Mouse (Mus musculus): ENCODE results near the gene Prss2. TPM values are rescaled to one million over a fixed set of nuclear protein-coding genes. Genes with fewer than 3 reads are reported as not detected.
A peak's percentile ranks its signal among the peaks of the same experiment; 100 is the strongest.
"Not testable (repeated sequence)": the region's sequence is repeated elsewhere in the genome, so short reads cannot be mapped to it uniquely, and the experiment has no call there.

Prss2 gene
- polyA plus RNA-seq, 1 experiment from 2014 or later = not detected

DNA sequence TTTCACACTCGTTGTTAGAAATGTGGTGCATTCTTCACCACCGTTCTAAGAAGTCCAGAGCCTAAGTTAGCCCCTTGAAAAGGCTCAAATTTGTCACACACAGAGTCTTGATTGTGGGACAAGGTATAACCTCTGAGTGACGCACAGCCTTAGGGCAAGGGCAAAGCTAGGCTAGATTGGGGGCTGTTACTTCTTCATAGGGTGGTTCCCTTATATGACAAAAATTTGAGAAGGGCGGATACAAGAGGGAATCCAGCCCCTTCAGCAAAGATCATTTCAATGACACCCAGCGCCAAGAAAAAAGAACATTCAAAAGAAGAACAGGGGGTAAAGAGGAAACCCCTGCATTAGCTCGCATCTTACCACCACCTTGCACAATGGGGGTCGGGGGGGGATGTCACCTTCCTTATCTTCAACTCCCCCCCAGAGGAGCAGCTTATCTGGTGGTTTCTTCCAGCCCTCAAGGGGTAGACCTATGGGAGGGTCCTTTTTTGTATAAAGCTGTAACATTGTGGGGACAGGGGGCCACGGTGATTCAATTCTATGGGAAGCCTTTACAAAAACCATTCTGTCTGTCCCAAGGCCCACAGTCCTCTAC lies 11.2 kb downstream of the Prss2 start:
- Histone ChIP-seq H3K4me1 (ENCODE audit: control insufficient read depth, insufficient read depth, low read length) (no peaks in the 10 kb centered on the region), H3K4me3 (replicated peaks; ENCODE audit: low read depth, low read length) (no peak overlapping the region), H3K4me2 (ENCODE audit: low read length) (no peak overlapping the region), H3K9me3 (ENCODE audit: control insufficient read depth, low read length) (no peaks in the 10 kb centered on the region), H3K9ac (replicated peaks; ENCODE audit: low read length) (no peak overlapping the region), H3K36me3 (ENCODE audit: control insufficient read depth, insufficient read depth, low read length) (no peaks in the 10 kb centered on the region), H3K27me3 (ENCODE audit: control insufficient read depth, insufficient read depth, low read length) (no peaks in the 10 kb centered on the region), H3K27ac (replicated peaks; ENCODE audit: low read depth, low read length) (no peak overlapping the region)
- ATAC-seq (ENCODE audit: low FRiP score, low TSS enrichment) (no peak), DNase-seq (no peak)
- WGBS = 87% methylated on average over 8 of the region's 8 CpGs

DNA sequence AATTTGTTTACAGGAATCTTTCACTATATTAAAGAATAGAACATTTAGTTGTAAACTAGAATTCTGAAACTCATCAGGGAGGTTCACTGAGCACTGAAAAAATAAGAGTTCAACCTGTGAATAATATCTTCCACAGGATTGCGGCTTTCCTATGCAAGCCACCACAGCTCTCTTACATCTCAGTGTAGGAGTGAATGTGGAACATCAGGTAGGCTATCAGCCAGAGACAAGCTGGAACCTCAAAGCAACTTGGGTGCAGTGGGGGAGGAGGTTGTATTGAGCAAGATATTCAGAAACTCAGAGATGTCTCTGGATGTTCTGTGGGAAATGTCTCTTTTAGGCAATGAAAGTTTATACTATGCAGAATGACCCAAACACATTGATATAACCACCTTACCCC lies 15.8 kb downstream of the Prss2 start:
- H3K4me1 ChIP-seq (ENCODE audit: control insufficient read depth, insufficient read depth, low read length) = no peaks in the 10 kb centered on the region
- H3K27ac ChIP-seq (replicated peaks; ENCODE audit: low read depth, low read length) = no peak overlapping the region
- ATAC-seq (ENCODE audit: low FRiP score, low TSS enrichment) (no peak), DNase-seq (no peak)
- H3K36me3 ChIP-seq (ENCODE audit: control insufficient read depth, insufficient read depth, low read length) = no peaks in the 10 kb centered on the region
- 95% methylated on average over 1 of the region's 1 CpGs for WGBS
- no peak overlapping the region for H3K4me3 ChIP-seq (replicated peaks; ENCODE audit: low read depth, low read length)
- H3K9me3 ChIP-seq (ENCODE audit: control insufficient read depth, low read length) = no peaks in the 10 kb centered on the region
- H3K9ac ChIP-seq (replicated peaks; ENCODE audit: low read length) = no peak overlapping the region
- H3K27me3 ChIP-seq (ENCODE audit: control insufficient read depth, insufficient read depth, low read length) = no peaks in the 10 kb centered on the region
- no peak overlapping the region for H3K4me2 ChIP-seq (ENCODE audit: low read length)

- H3K4me3 ChIP-seq (replicated peaks; ENCODE audit: low read depth, low read length); ATAC-seq (ENCODE audit: low FRiP score, low TSS enrichment); H3K4me2 ChIP-seq (ENCODE audit: low read length); H3K4me1 ChIP-seq (ENCODE audit: control insufficient read depth, insufficient read depth, low read length); H3K27ac ChIP-seq (replicated peaks; ENCODE audit: low read depth, low read length); H3K9me3 ChIP-seq (ENCODE audit: control insufficient read depth, low read length); H3K36me3 ChIP-seq (ENCODE audit: control insufficient read depth, insufficient read depth, low read length); DNase-seq; H3K9ac ChIP-seq (replicated peaks; ENCODE audit: low read length); H3K27me3 ChIP-seq (ENCODE audit: control insufficient read depth, insufficient read depth, low read length): not testable (repeated sequence)
- 93% methylated on average over 5 of the region's 8 CpGs for WGBS
Observed at GRCm38 (mm10) chr6:41538296-41538695, 16.7 kb downstream of the Prss2 start.

DNA sequence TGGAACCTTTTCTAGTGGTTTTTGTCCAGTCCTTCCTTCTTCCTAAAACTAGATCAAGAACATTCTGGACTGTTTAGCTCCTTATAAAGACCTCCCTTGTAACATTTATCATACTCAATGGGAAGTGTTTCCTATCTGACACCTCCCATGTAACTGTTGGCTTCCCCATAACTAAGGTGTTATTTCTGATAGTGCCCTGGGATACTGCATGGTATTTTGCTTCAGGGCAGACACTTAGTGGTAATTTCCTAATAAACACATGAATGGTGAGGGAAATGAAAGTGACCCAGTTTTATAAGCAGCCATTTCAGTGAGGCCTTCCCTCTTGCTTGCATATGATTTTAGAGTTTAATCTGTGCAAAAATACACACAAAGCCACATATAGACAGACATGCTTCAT lies 19.2 kb downstream of the Prss2 start:
- Histone ChIP-seq H3K9me3 (ENCODE audit: control insufficient read depth, low read length) (no peaks in the 10 kb centered on the region), H3K4me2 (ENCODE audit: low read length) (no peak overlapping the region), H3K4me1 (ENCODE audit: control insufficient read depth, insufficient read depth, low read length) (peaks cover 14% of the 10 kb centered on the region), H3K4me3 (replicated peaks; ENCODE audit: low read depth, low read length) (no peak overlapping the region), H3K27ac (replicated peaks; ENCODE audit: low read depth, low read length) (no peak overlapping the region), H3K9ac (replicated peaks; ENCODE audit: low read length) (no peak overlapping the region), H3K27me3 (ENCODE audit: control insufficient read depth, insufficient read depth, low read length) (no peaks in the 10 kb centered on the region), H3K36me3 (ENCODE audit: control insufficient read depth, insufficient read depth, low read length) (no peaks in the 10 kb centered on the region)
- no peak for DNase-seq
- no peak for ATAC-seq (ENCODE audit: low FRiP score, low TSS enrichment)

GRCm38 (mm10) chr6:41541746-41542145 lies 20.2 kb downstream of the Prss2 start:
- whole genome bisulfite sequencing = 65% methylated on average over 1 of the region's 1 CpGs
- Histone ChIP-seq H3K36me3 (ENCODE audit: control insufficient read depth, insufficient read depth, low read length) (no peaks in the 10 kb centered on the region), H3K4me2 (ENCODE audit: low read length) (no peak overlapping the region), H3K27me3 (ENCODE audit: control insufficient read depth, insufficient read depth, low read length) (no peaks in the 10 kb centered on the region), H3K4me1 (ENCODE audit: control insufficient read depth, insufficient read depth, low read length) (peaks cover 14% of the 10 kb centered on the region), H3K27ac (replicated peaks; ENCODE audit: low read depth, low read length) (no peak overlapping the region), H3K4me3 (replicated peaks; ENCODE audit: low read depth, low read length) (no peak overlapping the region), H3K9me3 (ENCODE audit: control insufficient read depth, low read length) (no peaks in the 10 kb centered on the region), H3K9ac (replicated peaks; ENCODE audit: low read length) (no peak overlapping the region)
- no peak for ATAC-seq (ENCODE audit: low FRiP score, low TSS enrichment)
- DNase-seq = no peak

GRCm38 (mm10) chr6:41542983-41543382 lies 21.4 kb downstream of the Prss2 start:
- WGBS = 17% methylated on average over 3 of the region's 3 CpGs
- Histone ChIP-seq H3K9me3 (ENCODE audit: control insufficient read depth, low read length) (no peaks in the 10 kb centered on the region), H3K4me2 (ENCODE audit: low read length) (peak overlapping the region; percentile 57), H3K4me1 (ENCODE audit: control insufficient read depth, insufficient read depth, low read length) (peaks cover 14% of the 10 kb centered on the region), H3K27me3 (ENCODE audit: control insufficient read depth, insufficient read depth, low read length) (no peaks in the 10 kb centered on the region), H3K36me3 (ENCODE audit: control insufficient read depth, insufficient read depth, low read length) (no peaks in the 10 kb centered on the region), H3K27ac (replicated peaks; ENCODE audit: low read depth, low read length) (no peak overlapping the region), H3K9ac (replicated peaks; ENCODE audit: low read length) (peak overlapping the region; percentile 36; the same call in 1 of the 2 replicates), H3K4me3 (replicated peaks; ENCODE audit: low read depth, low read length) (peak overlapping the region; percentile 28; the same call in 1 of the 2 replicates)
- no peak for ATAC-seq (ENCODE audit: low FRiP score, low TSS enrichment)
- DNase-seq = peak; percentile 14

GRCm38 (mm10) chr6:41543411-41544050 lies 21.9 kb downstream of the Prss2 start:
- H3K4me2 ChIP-seq (ENCODE audit: low read length) = peak overlapping the region; percentile 57
- peak; percentile 40; the same call in 1 of the 2 replicates for ATAC-seq (ENCODE audit: low FRiP score, low TSS enrichment)

GRCm38 (mm10) chr6:41544381-41544924 lies 22.9 kb downstream of the Prss2 start:
- Histone ChIP-seq H3K27me3 (ENCODE audit: control insufficient read depth, insufficient read depth, low read length) (no peaks in the 10 kb centered on the region), H3K9me3 (ENCODE audit: control insufficient read depth, low read length) (no peaks in the 10 kb centered on the region), H3K27ac (replicated peaks; ENCODE audit: low read depth, low read length) (no peak overlapping the region), H3K9ac (replicated peaks; ENCODE audit: low read length) (no peak overlapping the region), H3K4me2 (ENCODE audit: low read length) (peak overlapping the region; percentile 57), H3K36me3 (ENCODE audit: control insufficient read depth, insufficient read depth, low read length) (no peaks in the 10 kb centered on the region), H3K4me3 (replicated peaks; ENCODE audit: low read depth, low read length) (no peak overlapping the region), H3K4me1 (ENCODE audit: control insufficient read depth, insufficient read depth, low read length) (peaks cover 14% of the 10 kb centered on the region)
- 46% methylated on average over 5 of the region's 5 CpGs for WGBS
- peak; percentile 54; the same call in 1 of the 2 replicates for ATAC-seq (ENCODE audit: low FRiP score, low TSS enrichment)
- peak; percentile 73 for DNase-seq

More at GRCm38 (mm10) chr6:41543411-41544050, 21.9 kb downstream of the Prss2 start:
- H3K27me3 ChIP-seq (ENCODE audit: control insufficient read depth, insufficient read depth, low read length) = no peaks in the 10 kb centered on the region
- H3K4me3 ChIP-seq (replicated peaks; ENCODE audit: low read depth, low read length) = peak overlapping the region; percentile 28
- H3K9me3 ChIP-seq (ENCODE audit: control insufficient read depth, low read length) = no peaks in the 10 kb centered on the region
- 5% methylated on average over 28 of the region's 28 CpGs for WGBS
- peak; percentile 51 for DNase-seq
- no peak overlapping the region for H3K27ac ChIP-seq (replicated peaks; ENCODE audit: low read depth, low read length)
- peaks cover 14% of the 10 kb centered on the region for H3K4me1 ChIP-seq (ENCODE audit: control insufficient read depth, insufficient read depth, low read length)
- peak overlapping the region; percentile 36; the same call in 1 of the 2 replicates for H3K9ac ChIP-seq (replicated peaks; ENCODE audit: low read length)
- no peaks in the 10 kb centered on the region for H3K36me3 ChIP-seq (ENCODE audit: control insufficient read depth, insufficient read depth, low read length)

DNA sequence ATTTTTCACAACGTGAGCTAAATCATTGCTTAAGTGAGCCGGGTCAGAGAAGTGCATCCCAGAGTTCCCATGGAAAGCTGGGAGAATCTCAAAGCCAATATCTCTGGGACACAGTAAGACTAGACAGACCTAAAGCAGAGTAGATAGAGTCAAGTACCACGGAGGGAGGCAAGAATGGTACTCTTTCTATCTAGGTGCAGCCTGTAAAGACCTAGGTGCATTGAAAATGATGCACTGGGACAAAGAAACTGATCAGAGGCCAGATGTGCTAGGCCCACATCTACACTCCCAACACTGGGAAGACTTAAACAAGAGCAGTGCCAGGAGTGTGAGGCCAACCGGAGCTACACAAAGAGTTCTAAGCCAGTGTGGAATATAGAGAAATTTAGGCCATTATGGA lies 23.7 kb downstream of the Prss2 start:
- Histone ChIP-seq H3K9ac (replicated peaks; ENCODE audit: low read length) (no peak overlapping the region), H3K27me3 (ENCODE audit: control insufficient read depth, insufficient read depth, low read length) (no peaks in the 10 kb centered on the region), H3K4me1 (ENCODE audit: control insufficient read depth, insufficient read depth, low read length) (peaks cover 14% of the 10 kb centered on the region), H3K36me3 (ENCODE audit: control insufficient read depth, insufficient read depth, low read length) (no peaks in the 10 kb centered on the region), H3K9me3 (ENCODE audit: control insufficient read depth, low read length) (no peaks in the 10 kb centered on the region), H3K4me3 (replicated peaks; ENCODE audit: low read depth, low read length) (no peak overlapping the region), H3K4me2 (ENCODE audit: low read length) (no peak overlapping the region), H3K27ac (replicated peaks; ENCODE audit: low read depth, low read length) (0 out of 2 replicates have a peak overlapping the region, but pooled peaks have one; percentile 38)
- no peak for DNase-seq
- WGBS = 80% methylated on average over 4 of the region's 4 CpGs
- ATAC-seq (ENCODE audit: low FRiP score, low TSS enrichment) = no peak

Data from midbrain, embryonic 14.5 days (tissue).